Mouse (Mus musculus): ENCODE results near the gene Itgae. TPM values are rescaled to one million over a fixed set of nuclear protein-coding genes. Genes with fewer than 3 reads are reported as not detected.
A peak's percentile ranks its signal among the peaks of the same experiment; 100 is the strongest.
"Not testable (repeated sequence)": the region's sequence is repeated elsewhere in the genome, so short reads cannot be mapped to it uniquely, and the experiment has no call there.

The Itgae gene
- total RNA-seq, 2 experiments from 2014 or later, result 0.11 to 0.15 TPM

DNA sequence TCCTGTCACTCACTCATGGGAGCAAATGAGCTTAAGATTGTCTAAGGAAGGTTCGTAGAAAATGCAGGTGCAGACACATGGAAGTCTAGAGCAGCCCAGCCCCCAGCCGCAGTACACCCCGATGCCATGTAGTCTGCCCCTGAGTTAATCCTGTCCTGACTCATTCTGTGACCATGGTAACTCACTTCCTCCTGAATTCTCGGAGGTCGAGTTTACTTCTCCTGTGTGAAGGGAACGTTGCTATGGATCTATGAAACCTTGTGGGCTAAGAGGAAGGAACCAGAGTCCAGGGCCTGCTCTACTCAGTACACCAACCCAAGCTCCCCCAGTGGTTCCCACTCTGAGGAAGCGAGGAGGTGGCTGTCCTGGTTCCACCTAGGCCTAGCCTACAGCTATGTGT, 2.5 kb downstream of the Itgae start:
- DNase-seq, result no peak

DNA sequence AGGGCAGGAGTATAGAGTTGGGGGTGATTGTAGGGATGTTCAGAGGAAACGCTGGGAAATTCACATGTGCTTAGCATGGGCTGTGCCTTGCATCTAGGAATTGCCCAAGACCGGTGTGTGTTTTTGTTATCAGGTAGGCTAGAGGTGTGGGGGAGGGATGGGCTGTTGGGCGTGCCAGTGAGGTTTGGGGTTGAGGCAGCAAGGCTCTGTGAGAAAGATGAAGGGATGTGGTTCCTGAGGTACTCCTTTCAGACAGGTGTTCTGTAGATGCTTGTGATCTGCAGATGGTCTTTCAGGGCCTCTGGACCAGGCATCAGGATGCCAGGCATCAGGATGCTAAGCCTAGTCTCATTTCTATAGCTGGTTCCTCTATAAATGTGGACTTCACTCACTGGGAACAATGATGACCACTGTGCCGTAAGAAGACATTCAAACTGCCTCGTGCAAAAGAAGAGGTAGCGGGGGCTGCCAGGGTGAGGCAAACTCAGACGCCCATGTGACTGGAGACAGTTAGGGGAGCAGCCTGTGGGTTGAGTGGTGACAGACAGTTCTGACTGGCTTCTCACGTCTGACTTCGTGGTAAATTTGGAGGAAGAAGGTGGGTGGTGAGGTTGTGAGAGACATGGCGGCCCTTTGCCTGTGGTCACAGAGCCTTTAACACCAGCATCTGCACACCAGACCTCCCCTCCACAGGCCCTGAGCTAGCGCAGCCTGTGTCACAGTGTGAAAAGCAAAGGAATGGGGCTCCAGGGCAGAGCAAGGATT, 4.0 kb downstream of the Itgae start:
- DNase-seq, result no peak

DNA sequence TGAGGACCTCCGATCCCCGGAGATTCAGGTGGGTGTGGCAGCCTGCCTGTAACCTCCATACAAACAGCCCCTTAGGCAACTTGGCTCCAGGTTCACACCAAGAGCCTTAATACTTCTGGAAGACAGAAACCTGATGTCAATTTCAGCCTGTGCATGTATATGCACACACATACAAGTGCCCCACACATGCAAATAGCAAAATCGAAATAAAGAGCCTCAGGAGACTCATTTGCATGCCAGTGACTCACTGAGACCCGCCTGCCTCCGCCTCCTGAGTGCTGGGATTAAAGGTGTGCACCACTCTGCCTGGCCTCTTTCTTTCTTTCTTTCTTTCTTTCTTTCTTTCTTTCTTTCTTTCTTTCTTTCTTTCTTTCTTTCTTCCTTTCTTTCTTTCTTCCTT, 8.5 kb downstream of the Itgae start:
- no peak for DNase-seq

DNA sequence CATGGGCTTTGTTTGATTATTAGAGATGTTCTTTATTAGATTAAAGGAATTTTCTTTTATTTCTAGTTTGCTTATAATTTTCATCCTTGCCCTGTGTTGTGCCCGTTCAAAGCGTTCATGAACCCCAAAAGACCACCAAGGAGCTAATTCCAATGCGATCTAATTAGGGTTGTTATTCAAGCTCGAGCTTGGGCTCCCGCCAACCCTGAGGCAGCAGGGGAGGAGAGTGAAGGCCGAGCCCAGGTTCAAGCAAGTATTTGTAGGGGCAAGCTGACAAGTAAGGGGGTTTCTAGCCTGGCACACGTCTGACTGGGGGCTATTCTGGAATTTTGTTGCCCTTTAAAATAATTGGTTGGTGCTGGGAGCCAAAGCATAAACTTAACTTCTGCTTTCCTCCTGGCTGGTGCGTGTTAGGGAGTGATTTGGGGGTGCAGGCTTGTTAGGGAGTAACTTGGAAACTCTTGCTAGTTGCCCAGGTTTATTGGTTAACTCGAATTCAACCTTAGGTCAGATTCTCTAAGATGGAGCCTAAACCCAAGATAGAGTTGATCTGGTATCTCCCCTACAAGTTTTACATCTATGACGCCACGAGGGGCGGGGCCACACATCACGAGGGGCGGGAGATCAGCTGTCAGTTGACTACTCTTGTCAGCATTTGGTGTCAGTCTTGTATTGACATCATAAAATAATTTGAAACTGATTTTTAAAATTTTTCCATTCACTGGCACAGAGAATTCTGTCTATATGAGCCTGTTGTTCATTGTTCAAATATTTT, 9.8 kb downstream of the Itgae start:
- DNase-seq, result no peak

DNA sequence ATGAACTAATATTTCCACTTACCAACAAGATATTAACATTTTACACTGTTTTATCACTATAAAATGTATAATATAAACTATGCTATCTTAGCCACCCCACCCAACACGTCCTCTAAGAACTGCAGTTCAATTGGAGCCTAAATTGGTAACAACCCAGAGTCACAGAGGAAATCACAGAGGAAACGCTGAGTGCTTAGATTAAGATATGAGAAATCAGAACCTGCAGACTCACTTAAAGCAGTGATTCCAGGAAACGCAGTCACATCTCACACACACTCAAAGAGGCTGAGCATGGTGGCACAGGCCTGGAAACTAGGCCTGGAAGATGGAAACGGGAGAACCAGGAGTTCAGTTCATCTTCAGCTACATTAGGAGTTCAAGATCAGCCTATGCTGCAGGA, 10.9 kb downstream of the Itgae start:
- DNase-seq, result no peak

DNA sequence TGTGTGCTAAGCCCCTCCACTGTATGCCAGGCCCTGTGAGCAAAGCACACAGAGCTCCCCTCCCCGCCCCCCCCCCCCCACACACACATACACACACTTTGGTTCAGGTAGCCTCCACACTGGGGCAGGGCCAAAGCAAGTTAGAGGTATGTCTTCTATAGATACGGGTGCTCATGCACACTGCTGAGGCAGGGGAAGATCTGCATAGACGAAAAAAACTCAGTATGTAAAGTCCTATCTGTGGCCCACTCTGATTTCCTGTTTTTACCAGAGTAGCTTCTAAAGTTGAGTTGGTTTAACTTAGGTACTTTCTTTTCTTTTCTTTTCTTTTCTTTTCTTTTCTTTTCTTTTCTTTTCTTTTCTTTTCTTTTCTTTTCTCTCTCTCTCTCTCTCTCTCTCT, 14.9 kb downstream of the Itgae start:
- DNase-seq, result no peak

DNA sequence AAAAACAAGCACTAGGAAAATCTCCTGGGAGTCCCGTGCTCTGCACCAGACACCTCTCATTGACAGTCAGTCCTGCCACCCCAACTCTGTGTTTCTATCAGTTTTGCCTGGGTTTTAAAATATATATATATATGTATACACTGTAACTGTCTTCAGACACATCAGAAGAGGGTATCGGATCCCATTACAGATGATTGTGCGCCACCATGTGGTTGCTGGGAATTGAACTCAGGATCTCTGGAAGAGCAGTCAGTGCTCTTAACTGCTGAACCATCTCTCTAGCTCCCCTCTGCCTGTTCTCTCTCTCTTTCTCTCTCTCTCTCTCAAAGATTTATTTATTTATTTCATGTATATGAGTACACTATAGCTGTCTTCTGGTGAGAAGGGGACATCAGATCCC, 17.0 kb downstream of the Itgae start:
- DNase-seq, result not testable (repeated sequence)

DNA sequence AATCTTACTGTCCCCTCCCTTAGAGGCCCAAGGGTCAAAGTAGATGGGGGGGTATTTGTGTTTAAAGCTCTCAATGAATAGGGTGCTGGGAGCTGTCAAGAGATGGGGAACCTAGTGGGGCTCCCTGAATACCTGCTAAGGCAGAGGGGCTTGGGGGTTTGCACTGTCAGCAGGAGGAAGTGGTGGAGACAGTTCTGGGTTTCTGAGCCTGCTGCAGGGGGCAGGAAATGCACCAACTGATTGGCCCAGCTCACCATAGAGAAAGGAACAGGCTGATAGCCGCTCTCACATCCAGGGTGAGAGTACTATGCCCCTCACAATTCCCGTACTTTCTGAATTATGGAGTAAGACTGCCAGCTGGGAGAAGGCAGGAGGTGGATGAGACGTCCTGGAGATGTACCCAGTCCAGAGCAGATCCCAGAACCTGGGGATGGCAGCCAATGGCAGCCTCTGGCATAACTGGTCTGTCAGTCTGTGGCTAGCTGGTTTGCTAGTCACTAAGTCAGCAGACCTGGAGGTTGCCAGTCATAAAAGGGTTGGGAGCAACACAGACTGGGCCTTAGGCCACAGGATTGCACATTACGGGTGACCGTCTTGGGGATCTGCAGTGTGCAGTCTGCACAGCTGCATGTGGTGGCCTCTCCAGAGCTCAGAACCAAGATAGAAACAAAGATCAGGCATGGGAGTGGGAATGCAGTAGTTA, 18.0 kb downstream of the Itgae start:
- DNase-seq, result peak; percentile 13

DNA sequence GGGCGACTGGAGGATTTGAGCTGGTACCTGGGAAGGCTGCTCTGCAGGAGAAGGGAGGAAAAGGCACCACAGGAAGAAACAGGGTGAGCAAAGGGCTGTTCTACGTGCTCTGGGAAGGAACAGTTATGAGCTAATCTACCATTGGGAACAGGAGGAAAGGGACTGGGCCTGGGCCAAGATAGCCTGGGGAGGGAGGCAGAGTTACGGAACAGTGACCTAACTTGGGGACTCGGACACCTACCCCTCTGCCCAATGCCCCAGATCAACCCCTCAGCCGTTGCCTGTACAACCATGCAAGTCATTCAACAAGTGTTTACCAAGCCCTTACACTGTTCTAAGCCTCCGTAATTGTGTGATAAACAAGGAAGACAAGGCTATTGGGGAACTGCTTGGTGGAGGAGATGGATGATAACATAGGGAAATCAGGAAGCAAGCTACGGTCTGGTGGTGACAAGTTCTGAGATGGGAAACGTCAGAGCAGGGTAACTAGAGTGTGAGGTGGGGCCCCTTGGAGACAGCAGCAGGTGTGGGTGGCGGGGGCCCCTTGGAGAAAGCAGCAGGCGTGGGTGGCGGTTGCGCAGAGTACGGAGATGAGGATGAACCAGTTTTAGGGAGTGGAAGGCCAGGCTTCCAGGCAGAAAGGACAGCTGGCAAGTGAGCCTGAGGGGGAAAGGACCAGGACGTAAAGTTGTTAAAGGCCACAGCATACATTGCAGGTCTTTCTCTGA, 18.7 kb downstream of the Itgae start:
- DNase-seq, result no peak

DNA sequence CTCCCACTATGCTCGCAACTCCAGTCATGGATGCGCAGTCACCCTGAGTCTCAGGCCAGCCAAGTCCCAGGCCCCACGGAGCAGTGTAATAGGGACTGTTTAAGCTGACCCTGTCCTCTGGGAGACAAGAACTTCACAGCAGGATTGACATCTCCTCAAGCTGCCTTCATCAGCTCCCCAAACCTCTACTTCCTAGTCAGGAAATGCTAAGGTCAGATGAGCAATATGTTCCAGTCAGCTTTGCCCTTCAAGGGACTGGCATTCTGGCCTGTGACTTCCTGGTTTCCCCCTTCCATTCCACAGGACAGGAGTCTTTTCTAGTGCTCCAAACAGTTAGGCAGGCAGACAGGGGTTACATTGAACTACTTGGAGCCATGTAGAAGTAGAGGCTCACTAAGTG, 19.6 kb downstream of the Itgae start:
- DNase-seq, result no peak

DNA sequence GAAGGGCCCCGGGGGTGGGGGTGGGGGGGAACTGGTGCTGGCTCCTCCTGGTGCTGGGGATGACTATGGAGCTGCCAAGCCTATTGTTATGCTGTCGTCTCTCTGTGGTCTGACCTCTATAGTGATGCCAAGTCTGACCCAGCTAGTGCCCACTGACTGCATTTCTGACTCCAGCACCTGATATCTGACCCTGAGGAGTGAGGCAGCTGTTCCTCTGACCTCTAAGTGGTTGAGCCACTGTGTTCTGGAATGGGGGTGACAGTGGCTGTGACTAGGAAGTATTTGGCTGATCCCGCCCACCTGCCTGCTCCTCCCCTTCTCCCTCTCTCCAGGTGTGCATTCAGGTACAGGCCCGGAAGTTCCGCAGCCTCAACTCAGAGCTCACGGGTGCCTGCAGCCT, 21.0 kb downstream of the Itgae start:
- no peak for DNase-seq

DNA sequence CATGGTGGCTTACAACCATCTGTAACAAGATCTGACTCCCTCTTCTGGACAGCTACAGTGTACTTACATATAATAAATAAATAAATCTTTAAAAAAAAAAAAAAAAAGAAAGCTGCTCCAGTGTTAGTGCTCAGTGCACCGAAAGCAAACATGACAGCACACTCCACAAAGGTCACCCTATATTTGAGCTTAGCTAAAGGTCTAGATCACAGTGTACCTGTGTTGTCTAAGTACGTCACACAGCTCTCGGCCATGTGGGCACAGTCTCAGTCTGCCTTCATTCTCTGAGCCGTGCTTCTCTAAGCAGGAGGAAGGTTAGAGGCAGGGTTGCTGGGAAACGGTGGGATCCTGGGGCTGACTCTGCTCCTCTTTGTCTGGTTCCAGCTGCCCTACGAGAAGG, 36.1 kb downstream of the Itgae start:
- no peak for DNase-seq

DNA sequence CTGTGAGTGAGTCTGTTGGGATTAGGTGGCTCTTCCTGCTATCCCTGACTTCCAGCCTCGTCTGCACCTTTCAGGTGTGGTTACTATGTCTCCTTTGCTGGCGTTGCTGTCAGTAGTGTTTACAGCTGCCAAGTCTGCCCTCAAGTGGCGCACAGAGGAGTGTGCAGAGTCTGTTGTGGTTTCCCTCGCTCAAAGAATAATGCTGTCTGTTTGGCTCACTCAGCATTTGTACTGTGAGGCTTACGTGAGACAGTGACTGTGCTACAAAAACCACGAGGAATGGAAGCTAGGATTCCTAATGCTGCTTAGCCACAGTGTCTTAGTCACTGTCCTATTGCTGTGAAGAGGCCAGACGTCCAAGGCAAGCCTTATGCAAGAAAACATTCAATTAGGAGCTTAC, 40.6 kb downstream of the Itgae start:
- DNase-seq, result no peak

DNA sequence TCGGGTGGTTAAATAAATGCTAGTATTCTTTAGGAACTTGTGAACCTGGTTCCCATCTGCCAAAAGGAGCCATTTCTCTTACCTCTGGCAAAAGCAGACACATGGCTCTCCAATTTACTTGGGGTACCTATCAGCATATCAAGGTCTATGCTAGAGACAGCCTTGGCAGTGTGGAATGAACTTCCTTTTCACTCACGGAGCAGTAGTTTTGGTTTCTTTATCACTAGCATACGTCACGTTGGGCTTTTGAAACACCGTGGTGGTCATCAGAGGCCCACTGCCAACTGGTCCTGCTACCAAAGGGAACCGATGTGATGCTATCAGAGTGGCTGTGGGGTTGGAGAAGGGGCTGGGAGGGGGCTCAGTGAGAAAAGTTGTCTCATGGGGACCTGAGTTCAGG, 42.6 kb downstream of the Itgae start:
- no peak for DNase-seq

DNA sequence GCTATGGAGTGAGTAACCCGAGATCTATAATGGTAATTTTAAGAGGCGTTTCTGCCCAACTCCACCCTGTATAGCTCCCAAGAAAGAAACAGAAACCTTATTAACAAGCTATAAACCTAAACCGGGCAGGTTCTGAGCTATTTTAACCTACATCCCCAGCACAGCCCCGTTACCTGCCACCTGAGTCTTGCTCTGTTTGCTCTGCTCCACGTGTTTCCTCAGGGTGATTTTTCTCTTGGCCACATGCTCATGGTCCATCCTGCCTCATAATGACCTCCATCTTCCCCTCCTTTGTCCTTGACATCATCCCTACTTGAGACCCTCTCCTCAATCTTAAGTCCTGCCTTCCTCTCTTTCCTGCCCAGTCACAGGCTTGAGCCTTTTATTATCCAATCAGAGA, 43.8 kb downstream of the Itgae start:
- DNase-seq, result no peak

DNA sequence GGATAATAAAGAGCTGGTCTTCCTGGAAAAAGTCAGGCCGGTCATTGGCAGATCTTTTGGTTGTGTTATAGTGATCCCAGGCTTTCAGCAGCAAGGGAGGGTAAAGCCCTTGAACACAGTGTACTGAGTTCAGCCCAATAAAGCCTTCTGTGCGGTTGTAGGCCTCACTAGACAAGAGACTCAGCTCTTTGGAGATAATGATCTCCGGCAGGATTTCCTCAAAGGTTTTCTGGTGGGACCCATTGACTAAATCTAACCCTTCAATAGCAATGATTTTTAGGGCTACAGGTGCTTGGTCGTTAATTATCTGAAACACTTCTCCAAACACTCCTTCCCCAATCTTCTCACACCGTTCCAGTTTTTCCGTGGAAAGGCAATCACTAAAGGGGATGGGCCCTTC, 46.2 kb downstream of the Itgae start:
- no peak for DNase-seq

DNA sequence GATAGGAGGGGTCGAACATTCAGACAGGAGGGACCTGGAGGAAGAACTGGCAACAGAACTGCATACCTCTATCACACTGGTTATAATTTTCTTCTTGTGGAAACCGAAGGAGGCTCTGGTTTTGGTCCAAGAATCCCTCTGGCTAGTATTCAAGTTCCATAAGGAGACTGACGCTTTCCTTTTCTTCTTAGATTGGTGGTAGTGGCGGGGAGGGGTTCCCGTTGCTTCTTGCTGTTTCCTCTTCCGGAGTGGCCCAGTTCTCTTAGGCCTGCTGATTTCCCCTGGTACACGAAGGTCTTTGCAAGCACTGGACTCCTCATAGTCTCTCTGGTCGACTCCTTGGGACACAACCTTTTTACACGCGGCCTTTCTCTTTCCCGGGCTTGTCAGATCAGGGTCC, 46.7 kb downstream of the Itgae start:
- DNase-seq, result no peak

DNA sequence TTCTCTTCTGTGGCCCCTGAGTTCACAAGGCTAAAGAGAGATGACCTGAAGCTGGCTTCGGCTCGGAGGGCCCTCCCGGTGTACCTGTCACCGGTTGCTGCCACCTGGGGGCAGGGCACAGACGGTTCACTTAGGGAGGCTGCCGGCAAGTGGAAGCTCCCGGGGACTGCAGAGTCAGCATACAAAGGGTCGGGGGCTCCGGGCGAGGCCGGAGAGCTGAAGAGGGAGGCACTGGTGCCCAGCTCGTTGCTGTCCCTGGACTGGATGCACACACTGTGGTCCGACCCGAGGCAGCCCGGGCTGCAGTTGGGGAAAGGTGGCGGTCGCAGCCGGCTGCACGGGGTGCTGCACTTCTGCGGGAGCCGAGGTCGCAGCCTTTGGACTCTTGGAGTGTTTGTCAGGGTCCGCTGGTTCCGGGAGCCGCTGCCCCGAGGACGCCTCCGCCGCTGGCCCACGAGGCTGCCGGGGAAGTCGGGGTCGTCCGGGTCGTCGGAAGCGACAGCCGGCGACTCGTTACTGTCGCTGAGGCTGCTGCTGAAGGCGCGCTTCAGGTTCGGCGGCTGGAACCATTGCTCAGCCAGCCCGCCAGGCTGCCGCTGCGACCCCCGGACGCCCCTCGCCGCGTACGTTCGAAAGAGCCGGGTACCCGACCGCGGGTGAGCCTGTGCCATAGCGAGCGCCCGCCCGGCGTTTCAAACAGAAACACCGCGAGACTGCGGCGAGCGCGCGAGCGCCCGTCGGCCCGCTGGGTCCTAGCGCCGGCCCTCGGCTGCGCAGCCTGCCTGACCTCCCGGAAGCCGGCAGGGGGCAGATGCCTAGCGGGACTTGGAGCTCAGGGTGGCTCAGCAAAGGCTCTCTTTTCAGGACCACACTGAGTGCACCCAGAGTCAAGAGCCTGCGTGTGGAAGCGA, 47.5 kb downstream of the Itgae start, which contains the start of gene Haspin:
TSS of gene Haspin (minus strand) at position 704 of the 911 bp plus-strand sequence.
- peak; percentile 87 for DNase-seq

DNA sequence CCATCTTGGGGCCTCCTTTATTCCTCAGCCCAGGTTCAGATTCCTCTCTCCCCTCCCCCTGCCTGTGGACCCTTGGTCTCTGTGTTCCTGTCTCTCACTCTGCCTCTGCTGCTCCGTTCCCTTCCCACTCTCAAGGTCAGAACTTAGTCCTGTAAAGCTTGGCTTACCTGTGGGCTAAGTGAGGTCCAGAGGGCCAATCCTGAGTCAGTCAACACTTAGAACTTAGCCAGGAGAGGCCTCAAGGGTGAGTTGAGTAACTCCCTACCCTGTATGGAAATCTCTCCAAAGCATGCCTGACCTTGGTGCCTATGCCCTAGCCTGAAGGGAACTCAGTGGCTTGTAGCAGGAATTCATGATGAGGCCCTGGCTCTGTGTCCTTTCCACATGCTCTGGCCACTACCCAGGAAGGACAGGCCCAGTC, 53.9 kb downstream of the Itgae start:
- DNase-seq, result peak; percentile 30

DNA sequence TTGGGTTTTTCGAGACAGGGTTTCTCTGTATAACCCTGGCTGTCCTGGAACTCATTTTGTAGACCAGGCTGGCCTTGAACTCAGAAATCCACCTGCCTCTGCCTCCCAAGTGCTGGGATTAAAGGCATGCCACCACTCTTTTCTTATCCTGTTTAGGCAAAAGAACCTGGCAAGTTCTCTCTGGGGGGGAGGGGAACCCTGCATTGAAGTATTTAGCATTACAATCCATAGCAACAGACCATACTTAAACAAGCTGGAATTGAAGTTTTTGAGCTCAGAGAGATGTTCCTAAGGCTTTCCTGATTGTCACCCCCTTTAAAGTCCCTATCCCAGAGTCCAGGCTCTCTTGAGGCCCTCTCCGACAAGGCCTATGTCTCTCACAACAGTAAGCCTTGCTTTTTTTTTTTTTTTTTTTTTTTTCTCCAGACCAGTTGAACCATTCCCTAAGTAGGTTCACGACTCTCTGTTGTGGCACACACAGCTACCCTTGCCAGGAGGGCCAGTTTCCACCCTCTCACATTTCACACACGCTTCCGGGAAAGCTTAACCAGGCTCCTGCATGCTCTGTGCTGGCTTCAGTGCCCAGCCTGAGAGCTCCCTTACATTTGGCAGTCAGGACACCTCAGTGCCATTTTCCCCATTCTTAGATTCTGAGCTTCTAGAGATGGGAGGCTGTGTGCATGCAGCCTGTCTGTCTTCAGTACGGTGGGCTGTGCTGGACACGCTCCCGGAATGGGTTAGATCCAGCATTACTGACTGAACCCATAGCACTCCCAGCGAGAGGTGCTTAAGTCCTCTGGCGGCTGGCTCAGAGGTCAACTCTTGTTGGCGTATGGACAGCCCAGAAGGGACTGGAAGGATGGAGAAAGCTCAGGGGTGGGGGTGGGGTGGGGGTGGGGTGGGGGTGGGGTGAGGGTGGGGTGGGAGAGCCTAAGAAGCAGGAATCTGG, 55.9 kb downstream of the Itgae start:
- DNase-seq, result peak; percentile 47
